Mouse (Mus musculus): ENCODE data around the gene Prcp. TPM values are rescaled to one million over a fixed set of nuclear protein-coding genes. Genes with fewer than 3 reads are reported as not detected.
"Not testable (repeated sequence)": the region's sequence is repeated elsewhere in the genome, so short reads cannot be mapped to it uniquely, and the experiment has no call there.

Gene Prcp
- total and polyA plus RNA-seq, 3 experiments: 20.1 to 28.9 (median 27.8) TPM

GRCm38 (mm10) chr7:92903360-92904038 lies 29.2 kb downstream of the Prcp start:
- in situ Hi-C loops (cut with MboI; ENCODE audit: low pct_ligation_motif_present, low pct_unique_long_range_greater_than_20kb, low sequenced_read_pairs): no loop called here
- H3K27ac ChIP-seq (ENCODE audit: insufficient read depth, low read depth): no peak overlapping the region
- TF ChIP-seq POLR2AphosphoS2 (IDR thresholded peaks at IDR 0.05; ENCODE audit: low read depth, low read length) (no peak), RAD21 (IDR thresholded peaks at IDR 0.05; ENCODE audit: low read depth, low read length) (peak; percentile 49), BHLHE40 (IDR thresholded peaks at IDR 0.05; ENCODE audit: low read depth, low read length) (peak; percentile 84), SMC3 (IDR thresholded peaks at IDR 0.05; ENCODE audit: low read depth, low read length) (peak; percentile 85), E2F4 (IDR thresholded peaks at IDR 0.05; ENCODE audit: insufficient replicate concordance, low read depth, low read length) (no peak), HCFC1 (IDR thresholded peaks at IDR 0.05; ENCODE audit: low read depth, low read length) (no peak), TBP (conservative IDR thresholded peaks at IDR 0.05; ENCODE audit: low read depth, low read length) (no peak), CTCF (conservative IDR thresholded peaks at IDR 0.05 in 1 of 2, IDR thresholded peaks at IDR 0.05 in 1 of 2; ENCODE audit: low read depth in 2 of 2, low read length in 2 of 2) (peak; percentile 69 to 83), KAT2A (IDR thresholded peaks at IDR 0.05; ENCODE audit: insufficient replicate concordance, low read length) (no peak), JUND (conservative IDR thresholded peaks at IDR 0.05; ENCODE audit: low read depth, low read length) (no peak)

GRCm38 (mm10) chr7:92904285-92904684 lies 30.0 kb downstream of the Prcp start:
- H3K9me3 ChIP-seq (replicated peaks; ENCODE audit: low read length); dilution Hi-C loops (cut with MboI; ENCODE audit: extremely low pct_ligation_motif_present, extremely low pct_unique_long_range_greater_than_20kb, low sequenced_read_pairs): not testable (repeated sequence)

More at GRCm38 (mm10) chr7:92903360-92904038, 29.2 kb downstream of the Prcp start:
- no peak overlapping the region for H3K4me3 ChIP-seq (replicated peaks in 1 of 3; ENCODE audit: low read depth in 2 of 3, low read length in 2 of 3, poor library complexity in 1 of 3)
- H3K9me3 ChIP-seq (replicated peaks; ENCODE audit: low read length): no peaks in the 10 kb centered on the region
- H3K4me2 ChIP-seq (ENCODE audit: insufficient read depth, low read depth, poor library complexity, severe bottlenecking): no peak overlapping the region
- no peaks in the 10 kb centered on the region for H3K79me2 ChIP-seq (replicated peaks; ENCODE audit: control insufficient read depth, extremely low read depth, insufficient read depth, poor library complexity, severe bottlenecking)
- H3K36me3 ChIP-seq (replicated peaks in 1 of 2; ENCODE audit: control insufficient read depth in 1 of 2, insufficient read depth in 1 of 2, low read length in 1 of 2): peaks cover 0 to 20% of the 10 kb centered on the region in 2 experiments
- DNase-seq (ENCODE audit: extremely low read depth): peak; percentile 76
- no peaks in the 10 kb centered on the region for H3K27me3 ChIP-seq (replicated peaks)
- dilution Hi-C loops (cut with MboI; ENCODE audit: extremely low pct_ligation_motif_present, extremely low pct_unique_long_range_greater_than_20kb, low sequenced_read_pairs): no loop called here
- H3K9ac ChIP-seq (ENCODE audit: insufficient read depth, low read depth): no peak overlapping the region
- H3K4me1 ChIP-seq (ENCODE audit: control insufficient read depth in 1 of 2, insufficient read depth in 2 of 2): peaks cover 0 to 12% of the 10 kb centered on the region in 2 experiments; a peak in 2 of 4 replicates

GRCm38 (mm10) chr7:92920172-92920856 lies 46.0 kb downstream of the Prcp start:
- peak; percentile 63 for DNase-seq (ENCODE audit: extremely low read depth)
- H3K4me1 ChIP-seq (ENCODE audit: control insufficient read depth in 1 of 2, insufficient read depth in 2 of 2): peaks cover 13 to 38% of the 10 kb centered on the region in 2 experiments; a peak in 3 of 4 replicates
- H3K9me3 ChIP-seq (replicated peaks; ENCODE audit: low read length): no peaks in the 10 kb centered on the region
- peaks cover 0 to 17% of the 10 kb centered on the region in 2 experiments for H3K36me3 ChIP-seq (replicated peaks in 1 of 2; ENCODE audit: control insufficient read depth in 1 of 2, insufficient read depth in 1 of 2, low read length in 1 of 2)
- no peak overlapping the region for H3K9ac ChIP-seq (ENCODE audit: insufficient read depth, low read depth)
- in situ Hi-C loops (cut with MboI; ENCODE audit: low pct_ligation_motif_present, low pct_unique_long_range_greater_than_20kb, low sequenced_read_pairs) (no loop called here), dilution Hi-C loops (cut with MboI; ENCODE audit: extremely low pct_ligation_motif_present, extremely low pct_unique_long_range_greater_than_20kb, low sequenced_read_pairs) (no loop called here)
- TF ChIP-seq IRF4 (IDR thresholded peaks at IDR 0.05; ENCODE audit: low read depth, low read length) (peak; percentile 56), ELF1 (IDR thresholded peaks at IDR 0.05; ENCODE audit: low read depth, low read length) (no peak), MAX (IDR thresholded peaks at IDR 0.05; ENCODE audit: low read length) (0 out of 2 replicates have a peak, but pooled peaks have one; percentile 21), HCFC1 (IDR thresholded peaks at IDR 0.05; ENCODE audit: low read depth, low read length) (no peak), MYC (IDR thresholded peaks at IDR 0.05; ENCODE audit: low read depth, low read length) (peak; percentile 45; the same call in 1 of the 2 replicates), KAT2A (IDR thresholded peaks at IDR 0.05; ENCODE audit: insufficient replicate concordance, low read length) (no peak), ZMIZ1 (IDR thresholded peaks at IDR 0.05; ENCODE audit: low read depth, low read length) (no peak), BHLHE40 (IDR thresholded peaks at IDR 0.05; ENCODE audit: low read depth, low read length) (peak; percentile 24; the same call in 1 of the 2 replicates), EP300 (IDR thresholded peaks at IDR 0.05; ENCODE audit: low read length) (peak; percentile 70), CHD2 (IDR thresholded peaks at IDR 0.05; ENCODE audit: low read length) (0 out of 2 replicates have a peak, but pooled peaks have one; percentile 46), USF1 (IDR thresholded peaks at IDR 0.05; ENCODE audit: low read depth, low read length) (no peak), UBTF (IDR thresholded peaks at IDR 0.05; ENCODE audit: low read depth, low read length) (no peak), TBP (conservative IDR thresholded peaks at IDR 0.05; ENCODE audit: low read depth, low read length) (no peak)
- H3K79me2 ChIP-seq (replicated peaks; ENCODE audit: control insufficient read depth, extremely low read depth, insufficient read depth, poor library complexity, severe bottlenecking): no peaks in the 10 kb centered on the region
- H3K4me2 ChIP-seq (ENCODE audit: insufficient read depth, low read depth, poor library complexity, severe bottlenecking): peak overlapping the region; percentile 45
- H3K27ac ChIP-seq (ENCODE audit: insufficient read depth, low read depth): no peak overlapping the region
- H3K27me3 ChIP-seq (replicated peaks): no peaks in the 10 kb centered on the region
- H3K4me3 ChIP-seq (replicated peaks in 1 of 3; ENCODE audit: low read depth in 2 of 3, low read length in 2 of 3, poor library complexity in 1 of 3): no peak overlapping the region

More at GRCm38 (mm10) chr7:92904285-92904684, 30.0 kb downstream of the Prcp start:
- peaks cover 0 to 20% of the 10 kb centered on the region in 2 experiments for H3K36me3 ChIP-seq (replicated peaks in 1 of 2; ENCODE audit: control insufficient read depth in 1 of 2, insufficient read depth in 1 of 2, low read length in 1 of 2)
- H3K27me3 ChIP-seq (replicated peaks); H3K4me2 ChIP-seq (ENCODE audit: insufficient read depth, low read depth, poor library complexity, severe bottlenecking); H3K27ac ChIP-seq (ENCODE audit: insufficient read depth, low read depth); DNase-seq (ENCODE audit: extremely low read depth); H3K79me2 ChIP-seq (replicated peaks; ENCODE audit: control insufficient read depth, extremely low read depth, insufficient read depth, poor library complexity, severe bottlenecking); H3K9ac ChIP-seq (ENCODE audit: insufficient read depth, low read depth); in situ Hi-C loops (cut with MboI; ENCODE audit: low pct_ligation_motif_present, low pct_unique_long_range_greater_than_20kb, low sequenced_read_pairs); H3K4me3 ChIP-seq (replicated peaks in 1 of 3; ENCODE audit: low read depth in 2 of 3, low read length in 2 of 3, poor library complexity in 1 of 3): not testable (repeated sequence)
- peaks cover 0 to 12% of the 10 kb centered on the region in 2 experiments; a peak in 2 of 4 replicates for H3K4me1 ChIP-seq (ENCODE audit: control insufficient read depth in 1 of 2, insufficient read depth in 2 of 2)

Measured in CH12.LX (cell line).